Mouse (Mus musculus) CH12.LX (cell line): ENCODE measurements at regions not wholly inside any gene's neighbourhood (a gene's known extent, or its start where the extent isn't known, plus 50 kb on each side); places are given as distances from the start of the nearest gene placed in this dataset.

Experiments used
- DNase-seq: peaks from one replicate; pipeline ENCODE4 v3.0.0-alpha.2; 2013; ENCODE audit errors: extremely low read depth
- H3K27ac ChIP-seq: 2 replicates; pipeline ENCODE4 v1.5.1; 2012; ENCODE audit warnings: low read depth, mild to moderate bottlenecking, control low read depth, moderate library complexity; ENCODE audit not compliant: insufficient read depth
- H3K27me3 ChIP-seq: replicated peaks from 2 replicates; pipeline ENCODE3; 2012; ENCODE audit warnings: inconsistent platforms
- H3K36me3 ChIP-seq, 2 experiments: replicated peaks in 1 of 2; 2 replicates each; pipeline versions ENCODE3 to v1.6.1; 2012; ENCODE audit warnings: inconsistent platforms in 1 of 2, low read length in 1 of 2, mild to moderate bottlenecking in 1 of 2, mixed read lengths in 1 of 2, moderate library complexity in 1 of 2; ENCODE audit not compliant: control insufficient read depth in 1 of 2, insufficient read depth in 1 of 2
- H3K4me1 ChIP-seq, 2 experiments: 2 replicates each; pipeline ENCODE4 v1.6.1; 2012; ENCODE audit warnings: inconsistent platforms in 1 of 2, moderate library complexity in 1 of 2; ENCODE audit not compliant: insufficient read depth in 2 of 2, control insufficient read depth in 1 of 2
- H3K4me2 ChIP-seq: 2 replicates; pipeline ENCODE4 v1.6.1; 2012; ENCODE audit warnings: low read depth, mild to moderate bottlenecking, control low read depth; ENCODE audit not compliant: poor library complexity, insufficient read depth, severe bottlenecking
- H3K4me3 ChIP-seq, 3 experiments: fragments of 150-350 bp in 1 of 3; sonication (generic) in 1 of 3; replicated peaks in 1 of 3; 2 replicates each; pipeline versions ENCODE3 to v1.5.1; 2011 to 2012; ENCODE audit warnings: low read depth in 2 of 3, low read length in 2 of 3, mild to moderate bottlenecking in 2 of 3, moderate library complexity in 2 of 3, control low read depth in 1 of 3, improper control_type of control experiment in 1 of 3, inconsistent platforms in 1 of 3, mixed read lengths in 1 of 3; ENCODE audit not compliant: poor library complexity in 1 of 3
- H3K79me2 ChIP-seq: replicated peaks from 2 replicates; pipeline ENCODE4 v1.6.1; 2012; ENCODE audit warnings: mild to moderate bottlenecking, moderate library complexity; ENCODE audit not compliant: control insufficient read depth, poor library complexity, insufficient read depth, severe bottlenecking; ENCODE audit errors: extremely low read depth
- H3K9ac ChIP-seq: 2 replicates; pipeline ENCODE4 v1.6.1; 2012; ENCODE audit warnings: low read depth, mild to moderate bottlenecking, control low read depth, moderate library complexity; ENCODE audit not compliant: insufficient read depth
- H3K9me3 ChIP-seq: replicated peaks from 2 replicates; pipeline ENCODE3; 2012; ENCODE audit warnings: low read length, inconsistent platforms, mixed read lengths
- BHLHE40 ChIP-seq: IDR thresholded peaks from 2 replicates; pipeline ENCODE4 v1.6.1; 2011; ENCODE audit warnings: mild to moderate bottlenecking, low read depth, low read length, improper control_type of control experiment
- CHD2 ChIP-seq: IDR thresholded peaks from 2 replicates; pipeline ENCODE4 v1.6.1; 2011; ENCODE audit warnings: low read length, improper control_type of control experiment
- CTCF ChIP-seq, 2 experiments: IDR thresholded peaks in 1 of 2; conservative IDR thresholded peaks in 1 of 2; 2 replicates each; pipeline ENCODE4 v1.5.1; 2011 to 2012; ENCODE audit warnings: low read depth in 2 of 2, low read length in 2 of 2, improper control_type of control experiment in 1 of 2, inconsistent platforms in 1 of 2, mild to moderate bottlenecking in 1 of 2, moderate library complexity in 1 of 2
- E2F4 ChIP-seq: IDR thresholded peaks from 2 replicates; pipeline ENCODE4 v1.6.1; 2011; ENCODE audit warnings: low read depth, low read length, improper control_type of control experiment; ENCODE audit not compliant: insufficient replicate concordance
- ETS1 ChIP-seq: conservative IDR thresholded peaks from 2 replicates; pipeline ENCODE4 v1.6.1; 2012; ENCODE audit warnings: low read depth, mild to moderate bottlenecking, inconsistent platforms, low read length, improper control_type of control experiment, moderate library complexity
- HCFC1 ChIP-seq: IDR thresholded peaks from 2 replicates; pipeline ENCODE4 v1.6.1; 2012; ENCODE audit warnings: low read depth, mild to moderate bottlenecking, inconsistent platforms, low read length, improper control_type of control experiment
- IRF4 ChIP-seq: IDR thresholded peaks from 2 replicates; pipeline ENCODE4 v1.6.1; 2014; ENCODE audit warnings: low read depth, mild to moderate bottlenecking, inconsistent platforms, low read length, improper control_type of control experiment
- JUN ChIP-seq: IDR thresholded peaks from 2 replicates; pipeline ENCODE4 v1.6.1; 2011; ENCODE audit warnings: low read depth, mild to moderate bottlenecking, low read length, improper control_type of control experiment, moderate library complexity; ENCODE audit not compliant: insufficient read depth
- JUND ChIP-seq: conservative IDR thresholded peaks from 2 replicates; pipeline ENCODE4 v1.6.1; 2011; ENCODE audit warnings: low read depth, low read length, improper control_type of control experiment
- KAT2A ChIP-seq: IDR thresholded peaks from 2 replicates; pipeline ENCODE4 v1.6.1; 2012; ENCODE audit warnings: low read length, improper control_type of control experiment, inconsistent platforms; ENCODE audit not compliant: insufficient replicate concordance
- MAFK ChIP-seq: IDR thresholded peaks from 2 replicates; pipeline ENCODE4 v1.6.1; 2011; ENCODE audit warnings: low read length, improper control_type of control experiment; ENCODE audit not compliant: insufficient replicate concordance
- MAZ ChIP-seq: IDR thresholded peaks from 2 replicates; pipeline ENCODE4 v1.6.1; 2012; ENCODE audit warnings: low read depth, mild to moderate bottlenecking, inconsistent platforms, low read length, improper control_type of control experiment, moderate library complexity
- MEF2A ChIP-seq: IDR thresholded peaks from 2 replicates; pipeline ENCODE4 v1.6.1; 2014; ENCODE audit warnings: low read depth, mild to moderate bottlenecking, inconsistent platforms, low read length, improper control_type of control experiment, borderline replicate concordance
- MYC ChIP-seq: IDR thresholded peaks from 2 replicates; pipeline ENCODE4 v1.6.1; 2011; ENCODE audit warnings: low read depth, mild to moderate bottlenecking, improper control_type of control experiment, low read length
- NELFE ChIP-seq: IDR thresholded peaks from 2 replicates; pipeline ENCODE4 v1.6.1; 2011; ENCODE audit warnings: low read depth, low read length, improper control_type of control experiment
- NRF1 ChIP-seq: IDR thresholded peaks from 2 replicates; pipeline ENCODE4 v1.6.1; 2014; ENCODE audit warnings: low read depth, mild to moderate bottlenecking, inconsistent platforms, low read length, improper control_type of control experiment, moderate library complexity
- PAX5 ChIP-seq: IDR thresholded peaks from 2 replicates; pipeline ENCODE4 v1.6.1; 2012; ENCODE audit warnings: low read length, inconsistent platforms, mixed read lengths
- POLR2AphosphoS2 ChIP-seq: IDR thresholded peaks from 2 replicates; pipeline ENCODE4 v1.6.1; 2011; ENCODE audit warnings: low read depth, low read length, improper control_type of control experiment
- RCOR1 ChIP-seq: conservative IDR thresholded peaks from 2 replicates; pipeline ENCODE4 v1.6.1; 2012; ENCODE audit warnings: low read depth, mild to moderate bottlenecking, inconsistent platforms, low read length, improper control_type of control experiment
- SMC3 ChIP-seq: IDR thresholded peaks from 2 replicates; pipeline ENCODE4 v1.6.1; 2011; ENCODE audit warnings: low read depth, low read length, improper control_type of control experiment
- TBP ChIP-seq: conservative IDR thresholded peaks from 2 replicates; pipeline ENCODE4 v1.6.1; 2011; ENCODE audit warnings: low read depth, low read length, improper control_type of control experiment
- USF1 ChIP-seq: IDR thresholded peaks from 2 replicates; pipeline ENCODE4 v1.6.1; 2014; ENCODE audit warnings: low read depth, mild to moderate bottlenecking, inconsistent platforms, low read length, improper control_type of control experiment
- USF2 ChIP-seq: conservative IDR thresholded peaks from 2 replicates; pipeline ENCODE4 v1.6.1; 2011; ENCODE audit warnings: low read depth, low read length, improper control_type of control experiment
- dilution Hi-C: fragments of 300-500 bp; cut with MboI; formaldehyde crosslinking; loops from 2 replicates; pipeline ENCODE4 v1.14.3; 2020; ENCODE audit warnings: low sequenced_read_pairs; ENCODE audit not compliant: extremely low pct_unique_long_range_greater_than_20kb, extremely low pct_ligation_motif_present
- in situ Hi-C: fragments of 300-500 bp; cut with MboI; formaldehyde crosslinking; loops from 3 replicates; pipeline ENCODE4 v1.14.3; 2019; ENCODE audit warnings: low sequenced_read_pairs, low pct_ligation_motif_present, low pct_unique_long_range_greater_than_20kb, mixed read lengths

DNA sequence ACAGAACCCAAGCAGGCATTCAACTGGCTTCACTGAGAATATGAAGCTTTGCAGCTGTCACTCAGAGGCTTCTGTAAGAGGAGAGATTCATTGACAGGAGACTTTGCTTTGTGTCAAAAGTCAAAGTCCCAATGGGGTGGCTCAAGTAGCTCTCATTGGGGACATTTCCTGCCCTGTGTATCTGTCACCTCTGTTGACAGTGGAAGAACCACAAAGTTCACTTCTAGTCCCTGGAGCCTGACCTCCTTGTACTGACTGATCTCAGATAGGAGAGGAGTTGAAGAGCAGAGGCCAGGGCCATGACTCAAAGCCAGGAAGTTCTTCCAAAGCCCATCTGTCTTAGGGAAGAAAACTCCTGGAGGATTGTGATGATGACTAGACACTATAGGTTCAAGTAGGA lies 191.5 kb upstream of the Gm11114 start:
- in situ Hi-C loops: no loop called here
- H3K4me2 ChIP-seq: no peak overlapping the region
- no peaks in the 10 kb centered on the region for H3K9me3 ChIP-seq
- H3K27me3 ChIP-seq: no peaks in the 10 kb centered on the region
- peaks cover 0 to 5% of the 10 kb centered on the region in 2 experiments; a peak in 1 of 4 replicates for H3K4me1 ChIP-seq
- no peak overlapping the region for H3K27ac ChIP-seq
- no peak overlapping the region for H3K4me3 ChIP-seq
- no peak for DNase-seq
- TF ChIP-seq USF1 (no peak), CTCF (conservative IDR thresholded peaks at IDR 0.05 in 1 of 2, IDR thresholded peaks at IDR 0.05 in 1 of 2; ENCODE audit: low read depth in 2 of 2, low read length in 2 of 2) (no peak), IRF4 (no peak), RCOR1 (no peak), NRF1 (no peak), NELFE (no peak), KAT2A (no peak), TBP (no peak), USF2 (no peak), BHLHE40 (no peak), MEF2A (no peak), POLR2AphosphoS2 (no peak), SMC3 (no peak), MAZ (no peak), ETS1 (no peak), MYC (no peak), E2F4 (no peak), JUND (no peak), HCFC1 (no peak)
- TF ChIP-seq, all 38 proteins: peak for 0
- Histone ChIP-seq H3K36me3 (no peaks in the 10 kb centered on the region), H3K9ac (no peak overlapping the region), H3K79me2 (no peaks in the 10 kb centered on the region)
- dilution Hi-C loops: no loop called here

DNA sequence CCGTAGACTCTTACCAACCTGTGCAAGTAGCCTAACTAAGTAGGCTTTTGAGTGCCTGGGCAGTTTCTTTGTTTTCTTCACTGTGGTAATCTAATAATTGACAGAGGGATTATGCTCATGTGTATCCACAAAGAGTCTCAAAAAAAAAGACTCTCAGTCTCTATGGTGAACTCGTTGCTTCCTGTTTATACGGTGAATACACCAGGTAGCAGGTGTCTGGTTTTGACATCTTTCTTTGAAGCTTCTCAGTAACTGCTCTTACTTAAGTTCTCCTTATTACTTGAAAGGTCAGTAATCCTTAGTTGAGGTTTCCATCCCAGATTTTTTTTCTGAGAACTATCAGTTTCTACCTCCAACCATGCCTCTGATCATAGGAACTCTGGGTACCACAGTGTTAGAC lies 188.9 kb upstream of the Gm11114 start:
- DNase-seq: no peak
- H3K27me3 ChIP-seq: no peaks in the 10 kb centered on the region
- H3K4me2 ChIP-seq: no peak overlapping the region
- H3K27ac ChIP-seq: no peak overlapping the region
- TF ChIP-seq MAFK (no peak), RCOR1 (no peak), TBP (no peak), USF2 (no peak), E2F4 (no peak), JUN (no peak), CHD2 (no peak), SMC3 (no peak), USF1 (no peak), HCFC1 (no peak), PAX5 (no peak)
- dilution Hi-C loops: no loop called here
- no peaks in the 10 kb centered on the region for H3K9me3 ChIP-seq
- H3K9ac ChIP-seq: no peak overlapping the region
- H3K4me3 ChIP-seq: no peak overlapping the region
- no peaks in the 10 kb centered on the region for H3K79me2 ChIP-seq
- in situ Hi-C loops: no loop called here
- H3K4me1 ChIP-seq: peaks cover 0 to 5% of the 10 kb centered on the region in 2 experiments; a peak in 1 of 4 replicates
- H3K36me3 ChIP-seq: no peaks in the 10 kb centered on the region
